Mouse (Mus musculus): ENCODE data around the gene Elovl7. TPM values are rescaled to one million over a fixed set of nuclear protein-coding genes. Genes with fewer than 3 reads are reported as not detected.

The Elovl7 gene
- polyA plus RNA-seq (2014; fragmentation: Nextera tagmentation; extraction: Ambion mirVana) = 15.8 and 18.9 TPM in 2 replicates

GRCm38 (mm10) chr13:108214081-108214484, at the start of gene Elovl7:
Elovl7 (plus strand) TSS chr13:108214404.
- Histone ChIP-seq H3K9me3 (ENCODE audit: control insufficient read depth, low read length) (no peaks in the 10 kb centered on the region), H3K4me3 (ENCODE audit: low read depth, low read length) (peak within 1 kb of the TSS; percentile 65), H3K36me3 (ENCODE audit: control insufficient read depth, insufficient read depth, low read length) (no peaks in the 10 kb centered on the region), H3K27ac (ENCODE audit: low read depth) (no peak within 1 kb of the TSS), H3K4me2 (ENCODE audit: low read length) (peak within 1 kb of the TSS; percentile 91), H3K4me1 (replicated peaks; ENCODE audit: control insufficient read depth, insufficient read depth, low read length) (peaks cover 4% of the 10 kb centered on the region; the same call in 1 of the 2 replicates), H3K9ac (ENCODE audit: low read length) (peak within 1 kb of the TSS; percentile 62), H3K27me3 (replicated peaks; ENCODE audit: control insufficient read depth, insufficient read depth, low read length) (peaks cover 21% of the 10 kb centered on the region)
- DNase-seq (ENCODE audit: low spot score) = peak; percentile 85
- WGBS = 2% methylated on average over 33 of the region's 40 CpGs
- peak; percentile 95 for ATAC-seq (replicated peaks; ENCODE audit: low FRiP score, low TSS enrichment, low read depth)

GRCm38 (mm10) chr13:108164621-108165020, 49.6 kb upstream of the Elovl7 start:
- 85% methylated on average over 3 of the region's 3 CpGs for WGBS
- no peak for ATAC-seq (replicated peaks; ENCODE audit: low FRiP score, low TSS enrichment, low read depth)
- DNase-seq (ENCODE audit: low spot score) = no peak

GRCm38 (mm10) chr13:108170002-108170401, 44.2 kb upstream of the Elovl7 start:
- Histone ChIP-seq H3K4me3 (ENCODE audit: low read depth, low read length) (no peak overlapping the region), H3K9me3 (ENCODE audit: control insufficient read depth, low read length) (no peaks in the 10 kb centered on the region), H3K4me2 (ENCODE audit: low read length) (no peak overlapping the region), H3K4me1 (replicated peaks; ENCODE audit: control insufficient read depth, insufficient read depth, low read length) (no peaks in the 10 kb centered on the region), H3K27ac (ENCODE audit: low read depth) (no peak overlapping the region), H3K9ac (ENCODE audit: low read length) (no peak overlapping the region), H3K27me3 (replicated peaks; ENCODE audit: control insufficient read depth, insufficient read depth, low read length) (no peaks in the 10 kb centered on the region), H3K36me3 (ENCODE audit: control insufficient read depth, insufficient read depth, low read length) (peaks cover 46% of the 10 kb centered on the region)
- DNase-seq (ENCODE audit: low spot score) = no peak
- WGBS = 97% methylated on average over 1 of the region's 1 CpGs
- ATAC-seq (replicated peaks; ENCODE audit: low FRiP score, low TSS enrichment, low read depth) = no peak

More at GRCm38 (mm10) chr13:108164621-108165020, 49.6 kb upstream of the Elovl7 start:
- H3K4me1 ChIP-seq (replicated peaks; ENCODE audit: control insufficient read depth, insufficient read depth, low read length) = peaks cover 2% of the 10 kb centered on the region; the same call in 1 of the 2 replicates
- no peak overlapping the region for H3K27ac ChIP-seq (ENCODE audit: low read depth)
- no peak overlapping the region for H3K4me3 ChIP-seq (ENCODE audit: low read depth, low read length)
- H3K4me2 ChIP-seq (ENCODE audit: low read length) = no peak overlapping the region
- H3K36me3 ChIP-seq (ENCODE audit: control insufficient read depth, insufficient read depth, low read length) = peaks cover 9% of the 10 kb centered on the region
- H3K27me3 ChIP-seq (replicated peaks; ENCODE audit: control insufficient read depth, insufficient read depth, low read length) = no peaks in the 10 kb centered on the region
- no peaks in the 10 kb centered on the region for H3K9me3 ChIP-seq (ENCODE audit: control insufficient read depth, low read length)
- H3K9ac ChIP-seq (ENCODE audit: low read length) = no peak overlapping the region

- Histone ChIP-seq H3K36me3 (ENCODE audit: control insufficient read depth, insufficient read depth, low read length) (peaks cover 48% of the 10 kb centered on the region), H3K4me2 (ENCODE audit: low read length) (no peak overlapping the region), H3K4me1 (replicated peaks; ENCODE audit: control insufficient read depth, insufficient read depth, low read length) (no peaks in the 10 kb centered on the region), H3K9ac (ENCODE audit: low read length) (no peak overlapping the region), H3K27ac (ENCODE audit: low read depth) (no peak overlapping the region), H3K9me3 (ENCODE audit: control insufficient read depth, low read length) (no peaks in the 10 kb centered on the region), H3K4me3 (ENCODE audit: low read depth, low read length) (no peak overlapping the region), H3K27me3 (replicated peaks; ENCODE audit: control insufficient read depth, insufficient read depth, low read length) (no peaks in the 10 kb centered on the region)
- 84% methylated on average over 8 of the region's 8 CpGs for WGBS
- ATAC-seq (replicated peaks; ENCODE audit: low FRiP score, low TSS enrichment, low read depth) (no peak), DNase-seq (ENCODE audit: low spot score) (no peak)
Measured at GRCm38 (mm10) chr13:108170511-108170910, 43.7 kb upstream of the Elovl7 start.

- peaks cover 65% of the 10 kb centered on the region for H3K36me3 ChIP-seq (ENCODE audit: control insufficient read depth, insufficient read depth, low read length)
- DNase-seq (ENCODE audit: low spot score) (no peak), ATAC-seq (replicated peaks; ENCODE audit: low FRiP score, low TSS enrichment, low read depth) (no peak)
- H3K27me3 ChIP-seq (replicated peaks; ENCODE audit: control insufficient read depth, insufficient read depth, low read length) = no peaks in the 10 kb centered on the region
- no peak overlapping the region for H3K4me2 ChIP-seq (ENCODE audit: low read length)
- H3K9ac ChIP-seq (ENCODE audit: low read length) = no peak overlapping the region
- H3K4me1 ChIP-seq (replicated peaks; ENCODE audit: control insufficient read depth, insufficient read depth, low read length) = no peaks in the 10 kb centered on the region
- H3K27ac ChIP-seq (ENCODE audit: low read depth) = no peak overlapping the region
- no peak overlapping the region for H3K4me3 ChIP-seq (ENCODE audit: low read depth, low read length)
- H3K9me3 ChIP-seq (ENCODE audit: control insufficient read depth, low read length) = no peaks in the 10 kb centered on the region
- WGBS = 82% methylated on average over 8 of the region's 8 CpGs
Measured at GRCm38 (mm10) chr13:108179618-108180017, 34.6 kb upstream of the Elovl7 start.

- WGBS = 81% methylated on average over 5 of the region's 5 CpGs
- Histone ChIP-seq H3K4me2 (ENCODE audit: low read length) (no peak overlapping the region), H3K9me3 (ENCODE audit: control insufficient read depth, low read length) (no peaks in the 10 kb centered on the region), H3K9ac (ENCODE audit: low read length) (no peak overlapping the region), H3K27ac (ENCODE audit: low read depth) (no peak overlapping the region), H3K27me3 (replicated peaks; ENCODE audit: control insufficient read depth, insufficient read depth, low read length) (no peaks in the 10 kb centered on the region), H3K4me1 (replicated peaks; ENCODE audit: control insufficient read depth, insufficient read depth, low read length) (no peaks in the 10 kb centered on the region), H3K4me3 (ENCODE audit: low read depth, low read length) (no peak overlapping the region), H3K36me3 (ENCODE audit: control insufficient read depth, insufficient read depth, low read length) (peaks cover 68% of the 10 kb centered on the region)
- DNase-seq (ENCODE audit: low spot score) = no peak
- ATAC-seq (replicated peaks; ENCODE audit: low FRiP score, low TSS enrichment, low read depth) = no peak
Measured at GRCm38 (mm10) chr13:108180821-108181220, 33.4 kb upstream of the Elovl7 start.

GRCm38 (mm10) chr13:108184743-108185255, 29.4 kb upstream of the Elovl7 start:
- Histone ChIP-seq H3K4me2 (ENCODE audit: low read length) (no peak overlapping the region), H3K4me3 (ENCODE audit: low read depth, low read length) (no peak overlapping the region), H3K4me1 (replicated peaks; ENCODE audit: control insufficient read depth, insufficient read depth, low read length) (no peaks in the 10 kb centered on the region), H3K9ac (ENCODE audit: low read length) (no peak overlapping the region), H3K9me3 (ENCODE audit: control insufficient read depth, low read length) (no peaks in the 10 kb centered on the region), H3K27me3 (replicated peaks; ENCODE audit: control insufficient read depth, insufficient read depth, low read length) (no peaks in the 10 kb centered on the region), H3K36me3 (ENCODE audit: control insufficient read depth, insufficient read depth, low read length) (peaks cover 61% of the 10 kb centered on the region), H3K27ac (ENCODE audit: low read depth) (no peak overlapping the region)
- DNase-seq (ENCODE audit: low spot score) (no peak), ATAC-seq (replicated peaks; ENCODE audit: low FRiP score, low TSS enrichment, low read depth) (no peak)

GRCm38 (mm10) chr13:108185530-108185929, 28.7 kb upstream of the Elovl7 start:
- Histone ChIP-seq H3K4me1 (replicated peaks; ENCODE audit: control insufficient read depth, insufficient read depth, low read length) (no peaks in the 10 kb centered on the region), H3K36me3 (ENCODE audit: control insufficient read depth, insufficient read depth, low read length) (peaks cover 60% of the 10 kb centered on the region), H3K9ac (ENCODE audit: low read length) (no peak overlapping the region), H3K9me3 (ENCODE audit: control insufficient read depth, low read length) (no peaks in the 10 kb centered on the region), H3K27ac (ENCODE audit: low read depth) (no peak overlapping the region), H3K27me3 (replicated peaks; ENCODE audit: control insufficient read depth, insufficient read depth, low read length) (no peaks in the 10 kb centered on the region), H3K4me2 (ENCODE audit: low read length) (no peak overlapping the region), H3K4me3 (ENCODE audit: low read depth, low read length) (no peak overlapping the region)
- DNase-seq (ENCODE audit: low spot score) (no peak), ATAC-seq (replicated peaks; ENCODE audit: low FRiP score, low TSS enrichment, low read depth) (no peak)
- 94% methylated on average over 3 of the region's 3 CpGs for WGBS

GRCm38 (mm10) chr13:108187994-108188393, 26.2 kb upstream of the Elovl7 start:
- ATAC-seq (replicated peaks; ENCODE audit: low FRiP score, low TSS enrichment, low read depth) (no peak), DNase-seq (ENCODE audit: low spot score) (no peak)
- H3K9ac ChIP-seq (ENCODE audit: low read length) = no peak overlapping the region
- H3K4me2 ChIP-seq (ENCODE audit: low read length) = no peak overlapping the region
- no peaks in the 10 kb centered on the region for H3K9me3 ChIP-seq (ENCODE audit: control insufficient read depth, low read length)
- WGBS = 90% methylated on average over 4 of the region's 4 CpGs
- H3K36me3 ChIP-seq (ENCODE audit: control insufficient read depth, insufficient read depth, low read length) = peaks cover 43% of the 10 kb centered on the region
- H3K4me1 ChIP-seq (replicated peaks; ENCODE audit: control insufficient read depth, insufficient read depth, low read length) = no peaks in the 10 kb centered on the region
- no peak overlapping the region for H3K4me3 ChIP-seq (ENCODE audit: low read depth, low read length)
- H3K27ac ChIP-seq (ENCODE audit: low read depth) = no peak overlapping the region
- H3K27me3 ChIP-seq (replicated peaks; ENCODE audit: control insufficient read depth, insufficient read depth, low read length) = no peaks in the 10 kb centered on the region

Measured in intestine, embryonic 14.5 days (tissue).